Mouse (Mus musculus) midbrain, embryonic 15.5 days (tissue): Measurements from ENCODE around the gene Abhd13. TPM values are rescaled to one million over a fixed set of nuclear protein-coding genes. Genes with fewer than 3 reads are reported as not detected.

Source experiments
- ATAC-seq: fragments of 200-750 bp; cut with Nextera tagmentation; replicated peaks from 2 replicates; pipeline ENCODE4 v1.8.0; 2017; ENCODE audit warnings: moderate TSS enrichment
- H3K27ac ChIP-seq: fragments of 300-500 bp; sonication (generic); 2 replicates; pipeline ENCODE4 v1.5.1; 2015; ENCODE audit warnings: mild to moderate bottlenecking, inconsistent platforms
- H3K27me3 ChIP-seq: fragments of 300-500 bp; sonication (generic); replicated peaks from 2 replicates; pipeline ENCODE4 v1.6.1; 2015; ENCODE audit warnings: inconsistent platforms
- H3K36me3 ChIP-seq: fragments of 300-500 bp; sonication (generic); replicated peaks from 2 replicates; pipeline ENCODE4 v1.6.1; 2015; ENCODE audit warnings: inconsistent platforms
- H3K4me1 ChIP-seq: fragments of 300-500 bp; sonication (generic); 2 replicates; pipeline ENCODE4 v1.6.1; 2015; ENCODE audit warnings: inconsistent platforms
- H3K4me2 ChIP-seq: fragments of 300-500 bp; sonication (generic); 2 replicates; pipeline ENCODE4 v1.6.1; 2015; ENCODE audit warnings: inconsistent platforms, mild to moderate bottlenecking, moderate library complexity
- H3K4me3 ChIP-seq: fragments of 300-500 bp; sonication (generic); 2 replicates; pipeline ENCODE4 v1.5.1; 2015; ENCODE audit warnings: mild to moderate bottlenecking, inconsistent platforms
- H3K9ac ChIP-seq: fragments of 300-500 bp; sonication (generic); 2 replicates; pipeline ENCODE4 v1.6.1; 2015; ENCODE audit warnings: mild to moderate bottlenecking, inconsistent platforms
- H3K9me3 ChIP-seq: fragments of 300-500 bp; sonication (generic); 2 replicates; pipeline ENCODE4 v1.6.1; 2016; ENCODE audit warnings: inconsistent platforms
- WGBS: fragments of 180-500 bp; shearing (Covaris S2); methylation state at CpG from one replicate; pipeline ENCODE4 v1.1.7; 2015; ENCODE audit warnings: mixed read lengths; 5-methylcytosine and 5-hydroxymethylcytosine counted together
- polyA plus RNA-seq: library from polyadenylated mRNA; unstranded; fragments of >200 nt; fragmentation: Nextera tagmentation; extraction: Ambion mirVana; gene quantifications from 2 replicates; pipeline ENCODE4 v1.2.1, GENCODE M21; 2015

Abhd13 gene
- polyA plus RNA-seq, 1 experiment from 2014 or later, result 13.4 TPM

DNA sequence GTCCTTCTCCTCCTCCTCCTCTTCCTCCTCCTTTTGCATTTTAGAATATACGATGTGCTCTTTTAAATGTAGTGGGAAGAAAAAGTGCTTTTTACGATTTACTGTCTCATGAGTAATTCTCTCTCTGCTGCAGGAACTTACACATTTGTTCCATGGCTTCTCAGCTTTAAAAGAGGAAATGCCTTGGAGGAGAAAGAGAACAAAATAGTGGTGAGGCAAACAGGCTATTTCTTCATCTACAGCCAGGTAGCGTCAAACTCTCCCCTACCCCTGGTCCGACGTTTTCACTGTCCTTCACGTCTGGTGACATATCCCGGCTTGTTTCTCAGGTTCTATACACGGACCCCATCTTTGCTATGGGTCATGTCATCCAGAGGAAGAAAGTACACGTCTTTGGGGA lies 53.7 kb downstream of the Abhd13 start:
- Histone ChIP-seq H3K27ac (no peak overlapping the region), H3K36me3 (no peaks in the 10 kb centered on the region), H3K4me2 (no peak overlapping the region), H3K9ac (no peak overlapping the region), H3K4me1 (no peaks in the 10 kb centered on the region), H3K27me3 (no peaks in the 10 kb centered on the region), H3K4me3 (no peak overlapping the region), H3K9me3 (no peaks in the 10 kb centered on the region)
- no peak for ATAC-seq
- WGBS, result 88% methylated on average over 9 of the region's 9 CpGs

- no peaks in the 10 kb centered on the region for H3K9me3 ChIP-seq
- no peak overlapping the region for H3K4me2 ChIP-seq
- H3K36me3 ChIP-seq, result no peaks in the 10 kb centered on the region
- no peak for ATAC-seq
- H3K4me1 ChIP-seq, result no peaks in the 10 kb centered on the region
- H3K9ac ChIP-seq, result no peak overlapping the region
- H3K27ac ChIP-seq, result no peak overlapping the region
- H3K27me3 ChIP-seq, result no peaks in the 10 kb centered on the region
- 85% methylated on average over 3 of the region's 3 CpGs for WGBS
- H3K4me3 ChIP-seq, result no peak overlapping the region
Measured at GRCm38 (mm10) chr8:10040866-10041265, 63.4 kb downstream of the Abhd13 start.

Other genes with a start within 250 kb of the Abhd13 start
- gene Fam155a, start 206.5 kb upstream of the Abhd13 start, polyA plus RNA-seq, result 32.8 and 34.1 TPM in 2 replicates
- not detected in 2 replicates for gene Gm10217, start 113.5 kb upstream of the Abhd13 start, polyA plus RNA-seq
- gene Lig4, start within 50 bp of the Abhd13 start, polyA plus RNA-seq, result 12.3 and 14.3 TPM in 2 replicates
- gene Tnfsf13b, start 28.8 kb downstream of the Abhd13 start, polyA plus RNA-seq, result 0.18 and 0.58 TPM in 2 replicates
- 6.2 and 7.7 TPM in 2 replicates for gene Myo16, start 176.2 kb downstream of the Abhd13 start, polyA plus RNA-seq